Mouse (Mus musculus): ENCODE measurements around the gene Wbp1.
A peak's percentile ranks its signal among the peaks of the same experiment; 100 is the strongest.

The Wbp1 gene

DNA sequence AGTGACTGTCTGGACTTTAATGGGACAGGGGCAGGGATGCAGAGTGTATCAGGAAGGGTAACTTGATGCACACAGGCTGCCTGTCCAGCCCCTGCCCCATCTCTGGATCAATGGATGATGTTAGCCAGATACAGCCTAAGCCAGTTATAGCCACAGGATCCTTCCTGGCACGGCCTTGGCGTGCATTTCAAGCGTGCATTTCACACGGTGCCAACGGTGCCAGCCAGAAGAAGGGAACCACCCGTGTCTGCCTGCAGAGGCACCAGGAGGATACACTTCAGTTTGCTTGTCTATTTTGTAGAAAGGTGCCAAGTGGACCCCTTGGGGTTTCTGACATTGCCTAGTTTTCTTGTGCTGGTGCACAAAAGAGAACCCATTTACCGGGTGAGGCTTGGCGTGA, 18.7 kb upstream of the Wbp1 start:
- no peak for DNase-seq (ENCODE audit: low read depth, low spot score)

DNA sequence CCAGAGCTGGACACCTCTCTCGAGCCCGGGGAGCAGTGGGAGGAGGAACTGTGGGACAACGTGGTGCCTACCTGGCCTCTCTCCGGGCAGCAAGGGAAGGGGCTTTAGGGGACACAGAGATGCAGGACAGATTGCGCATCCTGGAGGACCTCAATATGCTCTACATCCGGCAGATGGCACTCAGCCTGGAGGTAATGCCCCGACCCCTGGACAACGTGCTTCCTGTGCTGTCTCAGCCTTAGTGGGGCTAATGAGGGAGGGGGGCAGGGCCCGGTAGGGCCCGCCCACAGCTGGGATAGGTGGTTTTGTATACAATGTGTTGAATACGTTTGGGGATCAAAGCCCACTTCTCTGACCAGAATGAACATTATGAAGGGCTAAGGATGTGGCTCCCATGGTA, 16.7 kb upstream of the Wbp1 start:
- no peak for DNase-seq (ENCODE audit: low read depth, low spot score)

DNA sequence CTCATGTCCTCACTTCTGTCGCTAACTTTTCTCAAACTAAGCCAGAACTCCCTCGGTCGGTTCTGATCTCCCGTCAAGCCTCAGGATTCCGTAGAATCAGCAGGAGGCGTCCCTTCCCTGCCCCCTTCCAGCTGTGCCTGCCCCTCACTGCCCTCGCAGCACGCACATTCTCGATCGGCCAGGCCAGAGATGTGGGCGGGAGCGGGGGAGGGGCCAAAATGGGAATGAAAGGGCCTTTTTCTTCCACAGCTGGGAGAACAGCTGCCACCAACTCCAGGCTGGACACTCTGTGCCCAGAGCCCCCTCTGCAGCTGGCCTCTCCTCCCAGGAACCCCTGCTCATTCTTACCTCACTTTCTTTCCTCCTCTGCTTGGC, 16.2 kb upstream of the Wbp1 start:
- peak; percentile 54 for DNase-seq (ENCODE audit: low read depth, low spot score)

DNA sequence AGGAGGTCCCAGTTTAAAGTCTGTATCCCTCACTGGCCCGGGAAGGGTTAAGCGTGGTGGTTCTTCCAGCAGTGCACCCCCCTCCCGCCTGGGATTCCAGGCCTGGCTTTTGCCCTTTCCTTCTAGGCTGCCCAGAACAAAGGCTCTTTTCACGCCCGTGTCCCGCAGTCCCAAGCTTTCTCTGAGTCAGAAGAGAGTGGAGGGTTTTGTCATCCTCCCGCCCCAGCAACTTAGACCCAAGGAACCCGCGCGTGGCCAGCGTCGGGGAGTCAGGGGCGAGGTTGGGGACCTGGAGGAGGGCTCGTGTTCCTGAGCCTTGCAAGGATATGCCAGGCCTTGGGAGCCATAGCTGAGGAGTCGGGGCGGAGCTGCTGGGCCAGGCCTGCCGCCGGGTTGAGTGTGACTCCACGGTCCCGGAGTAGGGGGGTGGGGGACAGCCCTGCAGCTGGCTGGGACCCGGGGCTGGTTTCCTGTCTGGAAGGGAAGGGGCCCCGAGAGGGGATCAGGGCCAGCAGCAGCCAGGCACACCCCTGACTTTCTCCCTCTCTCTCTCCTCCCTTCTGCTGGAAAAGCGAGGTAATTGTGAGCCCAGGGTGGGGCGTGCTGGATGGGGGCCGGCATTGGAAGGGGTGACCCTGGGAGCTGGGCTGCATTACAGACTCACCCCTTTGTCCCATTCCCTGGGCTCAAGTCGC, 15.7 kb upstream of the Wbp1 start:
- DNase-seq (ENCODE audit: low read depth, low spot score), result peak; percentile 56

DNA sequence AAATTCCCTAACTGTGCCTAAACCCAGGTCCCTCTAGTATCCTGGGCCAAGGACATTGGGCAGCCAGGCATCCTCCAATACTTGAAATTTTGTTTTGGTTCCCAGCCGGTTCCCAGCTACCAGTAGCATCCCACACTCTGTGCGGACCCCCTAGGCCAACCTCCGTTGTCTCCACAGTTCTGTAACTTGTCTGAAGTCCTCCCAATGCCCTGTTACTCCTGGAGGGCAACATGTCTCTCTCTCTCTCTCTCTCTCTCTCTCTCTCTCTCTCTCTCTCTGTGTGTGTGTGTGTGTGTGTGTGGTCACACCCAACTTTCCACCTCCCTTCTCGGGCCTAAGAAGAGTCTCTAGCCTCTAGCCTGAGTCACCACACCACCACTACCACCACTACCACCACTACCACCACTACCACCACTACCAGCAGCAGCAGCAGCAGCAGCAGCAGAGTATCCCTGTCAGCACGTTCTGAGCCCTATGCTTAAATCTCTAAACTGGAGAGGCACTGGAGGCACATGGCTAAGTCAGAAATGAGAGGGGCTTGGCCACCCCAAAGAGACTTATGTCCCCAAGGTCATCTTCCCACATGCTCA, 15.0 kb upstream of the Wbp1 start:
- no peak for DNase-seq (ENCODE audit: low read depth, low spot score)

DNA sequence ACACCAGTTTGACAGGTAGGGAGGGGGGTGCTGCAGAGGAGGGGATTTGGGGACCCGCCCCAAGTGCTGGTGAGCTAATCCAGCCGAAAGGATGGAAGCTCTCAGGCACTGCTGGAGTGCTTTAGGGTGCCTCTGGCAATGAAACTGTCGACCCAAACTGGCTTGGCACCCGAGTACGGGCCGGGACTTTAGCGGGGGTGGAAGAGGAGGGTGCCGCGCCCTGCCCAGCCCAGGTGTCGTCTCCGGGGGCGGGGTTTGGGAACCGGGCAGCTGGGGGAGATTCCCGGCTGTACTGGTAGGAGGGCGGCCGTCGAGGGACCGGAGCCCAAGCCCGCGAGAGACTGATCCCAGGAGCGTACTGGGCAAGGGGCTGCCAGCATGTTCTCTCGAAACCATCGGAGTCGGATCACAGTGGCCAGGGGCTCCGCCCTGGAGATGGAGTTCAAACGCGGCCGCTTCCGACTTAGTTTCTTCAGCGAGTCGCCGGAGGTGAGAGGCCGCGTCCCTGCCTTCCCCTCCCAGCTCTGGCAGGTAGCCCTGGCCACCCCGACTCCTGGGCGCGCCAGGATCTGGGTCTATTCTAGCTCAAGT, 14.3 kb upstream of the Wbp1 start:
- DNase-seq (ENCODE audit: low read depth, low spot score), result no peak

DNA sequence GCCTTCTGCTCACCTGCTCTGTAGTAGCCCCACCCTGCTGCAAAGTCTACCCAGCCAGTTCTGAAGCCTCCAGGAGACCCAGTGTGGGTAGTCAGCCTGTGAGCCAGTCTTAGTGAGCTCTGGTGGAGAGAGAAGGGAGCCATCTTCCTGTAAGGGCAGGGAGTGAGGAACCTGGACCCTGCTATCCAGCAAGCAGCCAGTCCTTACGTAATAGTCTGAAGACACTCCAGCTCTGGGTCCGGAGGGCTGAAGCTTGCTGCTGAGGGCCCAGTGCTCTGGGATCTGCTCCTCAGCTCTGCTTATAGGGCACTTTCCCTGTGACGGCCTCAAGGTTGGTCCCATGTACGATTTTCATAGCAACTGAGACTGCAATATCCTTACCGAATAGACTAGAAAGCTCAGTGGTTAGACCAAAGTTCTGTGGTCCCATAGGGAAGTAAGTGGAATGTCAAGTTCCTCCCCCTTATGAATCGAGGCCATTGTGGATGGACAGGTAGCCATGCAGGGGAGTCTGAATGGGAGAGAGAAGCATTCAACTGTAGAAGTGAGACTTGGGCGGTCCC, 13.7 kb upstream of the Wbp1 start, which contains the start of gene Rtkn:
TSS of gene Rtkn (plus strand) at position 513 of the 563 bp plus-strand sequence.
- DNase-seq (ENCODE audit: low read depth, low spot score), result no peak

DNA sequence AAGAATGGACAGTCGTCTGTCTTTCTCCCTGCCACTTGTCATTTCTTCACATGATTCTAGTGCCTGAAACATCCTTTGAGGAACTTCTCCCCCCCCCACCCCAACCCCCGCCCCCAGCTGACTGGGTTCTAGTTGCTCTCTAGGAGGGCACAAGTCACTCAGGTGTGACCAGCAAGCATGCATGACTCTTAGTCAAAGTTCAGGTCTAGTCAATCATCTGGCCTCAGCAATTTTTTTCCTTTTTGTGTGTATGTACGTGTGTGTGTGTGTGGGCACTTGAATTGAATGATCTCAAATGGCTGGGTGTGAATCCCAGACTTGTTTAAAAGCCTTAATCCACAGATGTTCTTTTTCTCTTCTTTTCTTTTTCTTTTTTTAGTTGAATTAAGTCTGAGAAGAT, 12.9 kb upstream of the Wbp1 start:
- DNase-seq (ENCODE audit: low read depth, low spot score), result no peak

DNA sequence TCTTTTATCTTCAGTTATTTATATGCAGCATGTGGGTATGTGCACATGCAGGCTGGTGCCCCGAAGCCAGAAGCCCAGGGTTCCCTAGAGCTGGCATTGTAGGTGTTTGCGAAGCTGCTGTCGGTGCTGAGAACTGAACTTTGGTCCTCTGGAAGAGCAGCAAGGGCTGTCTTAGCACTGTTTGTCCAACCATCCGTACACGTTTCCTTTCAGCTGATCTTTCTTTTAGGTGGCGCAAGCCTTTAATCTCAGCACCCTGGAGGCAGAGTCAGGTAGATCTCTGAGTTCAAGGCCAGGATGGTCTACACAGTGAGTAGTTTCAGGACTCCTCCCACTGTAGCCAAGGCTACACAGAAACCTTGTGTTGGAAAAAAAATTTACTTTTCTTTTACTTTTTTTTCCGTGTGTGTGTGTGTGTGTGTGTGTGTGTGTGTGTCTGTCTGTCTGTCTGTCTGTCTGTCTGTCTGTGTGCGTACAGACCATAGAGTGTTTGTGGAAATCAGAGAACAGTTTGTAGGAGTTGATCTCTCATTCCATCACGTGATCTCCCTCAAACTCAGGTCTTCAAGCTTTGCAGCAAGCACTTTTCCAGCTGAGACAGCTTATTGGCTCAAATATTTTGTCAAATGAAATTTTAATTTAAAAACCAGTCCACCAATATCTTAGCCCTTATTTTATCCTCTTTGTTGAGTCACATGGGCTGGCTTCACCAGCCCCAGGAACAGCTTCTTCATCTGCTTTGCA, 11.0 kb upstream of the Wbp1 start:
- DNase-seq (ENCODE audit: low read depth, low spot score), result no peak

DNA sequence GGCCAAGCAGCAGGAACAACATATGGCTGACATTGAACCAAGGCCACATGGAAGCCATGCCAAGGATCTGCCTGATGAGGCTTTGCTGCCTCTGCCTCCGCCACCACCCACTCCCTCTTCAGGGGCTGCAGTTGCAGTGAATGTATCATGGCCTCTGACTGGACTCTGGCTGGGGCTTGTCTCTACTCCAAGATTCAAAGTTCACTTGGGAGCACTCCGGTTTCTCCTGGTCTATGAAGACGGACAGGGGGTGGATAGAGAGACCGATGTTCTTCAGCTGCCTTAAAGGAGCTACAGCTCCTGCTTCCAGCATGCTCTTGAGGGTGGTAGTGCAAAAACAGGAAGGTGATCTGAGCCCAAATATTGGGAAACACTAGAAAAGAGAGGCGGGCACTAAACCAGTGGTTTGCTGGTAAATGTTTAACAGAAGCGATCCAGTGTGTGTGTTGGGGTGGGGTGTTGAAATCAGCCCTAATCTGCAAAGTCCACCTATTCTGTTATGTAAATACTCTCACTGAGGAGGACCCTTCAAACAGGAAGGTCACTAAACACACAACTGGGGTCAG, 10.2 kb upstream of the Wbp1 start:
- DNase-seq (ENCODE audit: low read depth, low spot score), result no peak

DNA sequence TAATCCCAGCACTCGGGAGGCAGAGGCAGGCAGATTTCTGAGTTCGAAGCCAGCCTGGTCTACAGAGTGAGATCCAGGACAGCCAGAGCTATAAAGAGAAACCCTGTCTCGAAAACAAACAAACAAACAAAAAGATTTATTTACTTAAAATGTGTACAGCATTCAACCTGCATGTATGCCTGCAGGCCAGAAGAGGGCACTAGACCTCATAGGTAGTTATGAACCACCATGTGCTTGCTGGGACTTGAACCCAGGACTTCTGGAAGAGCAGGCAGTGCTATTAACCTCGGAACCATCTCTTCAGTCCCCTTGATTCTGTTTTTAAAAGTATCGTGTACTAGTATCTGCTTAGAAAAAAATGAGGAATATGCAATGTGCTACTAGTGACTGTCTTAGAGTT, 6.1 kb upstream of the Wbp1 start:
- peak; percentile 53 for DNase-seq (ENCODE audit: low read depth, low spot score)

DNA sequence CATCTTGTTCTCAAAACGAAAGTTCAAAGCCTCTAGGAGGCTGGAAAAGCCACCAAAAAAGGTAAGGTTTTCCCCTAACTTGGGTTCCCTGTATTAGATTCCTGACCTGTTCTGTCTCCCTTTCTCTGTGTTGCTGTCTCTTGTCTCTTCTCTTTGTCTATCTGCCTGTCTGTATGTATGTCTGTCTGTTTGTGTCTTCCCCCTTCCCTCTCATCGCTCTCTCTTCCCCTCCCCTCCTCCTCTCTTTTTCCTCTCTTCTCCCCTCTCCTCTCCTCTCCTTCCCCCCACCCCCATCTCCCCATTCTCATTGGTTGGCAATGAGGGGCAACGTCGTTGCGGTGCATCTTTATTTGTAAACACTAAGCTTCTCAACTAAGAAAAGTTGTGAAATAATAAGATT, 4.0 kb upstream of the Wbp1 start, which contains the start of gene Ino80b:
TSS of gene Ino80b (minus strand) at position 101 of the 400 bp plus-strand sequence.
- no peak for DNase-seq (ENCODE audit: low read depth, low spot score)

DNA sequence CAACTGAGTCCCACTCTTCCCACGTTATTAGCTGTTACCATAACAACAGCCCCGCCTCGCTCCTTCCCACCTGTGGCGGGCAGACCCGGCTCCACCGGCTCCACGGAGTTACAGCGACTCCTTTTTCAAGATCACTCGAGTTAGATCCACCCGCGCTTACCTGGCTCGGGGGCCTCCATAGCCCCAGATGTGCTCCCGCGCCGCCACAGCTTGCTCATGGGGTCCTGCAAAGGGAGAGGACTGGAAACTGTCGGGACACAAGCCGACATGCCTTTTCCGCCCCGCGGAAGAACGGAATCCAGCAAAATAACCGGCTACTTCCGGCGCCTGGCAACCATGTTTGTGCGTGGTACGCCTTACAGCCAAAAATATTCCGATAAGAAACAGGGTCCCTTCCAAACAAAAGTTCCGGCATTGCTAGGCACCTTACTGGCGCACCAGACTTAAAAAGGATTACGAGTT, 3.5 kb upstream of the Wbp1 start:
- DNase-seq (ENCODE audit: low read depth, low spot score), result peak; percentile 97

DNA sequence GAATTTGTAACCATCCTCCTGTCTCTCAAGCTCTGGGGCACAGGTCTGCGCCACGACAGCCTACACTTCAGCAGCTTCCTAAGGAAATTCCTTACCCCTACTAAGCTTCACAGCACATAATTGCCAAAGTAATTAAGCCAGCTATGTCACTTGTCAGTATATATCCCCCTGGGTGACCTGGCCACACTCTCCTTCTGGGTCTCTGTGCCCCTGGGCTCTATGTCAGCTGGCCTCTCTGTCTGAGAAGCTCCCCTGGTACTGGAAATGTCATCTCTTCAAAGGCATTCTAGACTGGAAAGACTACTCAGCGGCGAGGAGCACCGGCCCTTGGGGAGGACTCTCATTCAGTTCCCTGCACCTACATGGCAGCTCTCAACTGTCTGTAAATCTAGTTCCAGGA, 1.6 kb upstream of the Wbp1 start:
- DNase-seq (ENCODE audit: low read depth, low spot score), result no peak

DNA sequence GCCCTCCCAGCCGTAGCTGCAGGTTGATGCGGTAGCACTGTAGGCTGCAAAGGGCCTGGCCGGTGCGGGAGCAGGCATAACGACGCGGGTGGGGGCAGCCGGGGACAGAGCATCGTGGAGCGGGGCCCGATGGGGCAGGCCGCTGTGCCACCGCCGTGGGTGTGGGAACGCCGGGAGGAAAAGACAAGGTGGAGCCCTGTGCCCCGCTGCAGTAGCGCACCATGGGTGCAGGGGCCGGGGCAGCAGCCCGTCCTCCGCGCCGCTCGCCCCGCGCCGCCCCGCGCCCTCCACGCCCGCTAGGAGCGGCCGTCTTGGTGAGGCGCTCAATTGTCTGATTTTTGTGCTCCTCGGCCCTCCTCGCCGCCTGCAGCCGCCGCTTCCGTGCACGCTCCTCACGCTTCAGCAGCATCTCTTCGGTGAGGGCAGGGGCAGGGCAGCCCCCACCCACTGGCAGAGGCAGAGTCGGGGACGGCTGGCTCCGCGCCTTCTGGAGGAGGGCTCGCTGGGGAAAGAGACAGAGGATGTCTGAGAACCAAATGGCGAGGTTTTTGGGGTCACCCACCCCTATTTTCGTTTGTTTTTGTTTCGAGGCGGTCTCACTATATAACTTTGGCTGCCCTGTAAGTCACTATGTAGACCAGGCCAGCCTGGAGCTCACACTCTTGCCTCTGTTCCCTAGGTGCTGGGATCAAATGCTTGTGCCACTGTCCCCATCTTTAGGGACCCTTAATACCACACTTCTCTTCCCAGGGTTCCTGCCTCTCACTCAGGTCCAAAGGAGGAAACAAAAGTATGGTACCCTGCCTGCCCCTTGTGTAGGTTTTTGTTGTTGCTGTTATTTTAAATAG, 728 bp upstream of the Wbp1 start:
- DNase-seq (ENCODE audit: low read depth, low spot score), result no peak

DNA sequence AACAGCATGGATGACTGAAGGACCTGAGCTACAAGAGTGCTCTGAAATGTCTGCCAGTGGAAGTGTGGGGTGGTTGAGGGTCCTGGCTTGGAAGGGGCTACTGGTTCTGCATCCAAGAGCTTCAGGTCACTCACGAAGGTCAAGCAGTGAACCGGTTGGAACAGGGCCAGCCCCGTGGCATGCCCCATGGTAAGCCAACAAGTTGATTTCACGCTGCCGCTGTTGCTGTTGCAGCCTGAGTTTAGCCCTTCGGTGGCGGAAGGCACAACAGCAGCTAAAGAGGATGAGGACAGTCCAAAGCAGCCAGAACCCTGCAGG, 1.7 kb downstream of the Wbp1 start:
- no peak for DNase-seq (ENCODE audit: low read depth, low spot score)

DNA sequence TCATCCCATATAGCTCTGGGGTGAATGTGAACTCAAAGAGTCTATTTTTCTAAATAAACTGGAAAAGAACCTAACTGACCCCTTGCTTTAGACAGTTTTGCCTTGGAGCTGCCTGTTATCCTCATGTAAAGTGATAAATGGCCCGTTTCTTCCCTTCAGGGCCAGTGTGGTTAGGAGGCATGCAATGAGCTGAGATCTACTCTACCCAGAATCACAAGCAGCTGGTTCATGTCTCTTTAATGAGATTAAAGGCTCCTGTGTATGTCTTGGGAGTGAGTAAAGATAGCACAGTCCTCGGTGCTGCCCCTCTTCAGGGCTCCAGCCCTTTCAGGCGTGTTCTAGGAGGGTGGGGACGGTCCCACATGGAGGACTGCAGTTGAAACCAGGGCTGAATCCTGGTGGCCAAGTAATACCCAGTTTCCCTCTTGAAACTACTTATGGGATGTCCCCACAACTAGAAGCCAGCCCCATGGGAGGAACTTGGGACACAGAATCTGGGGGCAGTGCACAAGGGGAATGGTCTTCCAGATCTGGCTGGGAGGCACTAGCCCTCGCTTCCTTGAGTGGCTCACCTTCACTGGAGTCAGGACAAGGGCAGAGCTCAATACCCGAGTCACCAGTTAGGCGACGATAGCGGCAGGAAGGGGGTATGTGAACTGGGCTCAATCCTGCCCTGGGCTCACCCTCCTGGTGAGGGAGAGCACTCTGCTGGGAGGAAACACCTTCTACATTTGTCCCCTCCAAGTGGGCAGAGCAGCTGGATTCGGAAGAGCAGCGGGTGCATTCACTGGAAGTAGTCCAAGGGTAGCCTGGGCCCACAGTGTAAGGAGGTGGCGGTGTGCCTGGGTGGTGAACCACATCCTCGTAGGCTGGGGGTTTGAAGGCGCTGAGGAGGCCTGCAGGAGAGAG, 2.3 kb downstream of the Wbp1 start:
- no peak for DNase-seq (ENCODE audit: low read depth, low spot score)

DNA sequence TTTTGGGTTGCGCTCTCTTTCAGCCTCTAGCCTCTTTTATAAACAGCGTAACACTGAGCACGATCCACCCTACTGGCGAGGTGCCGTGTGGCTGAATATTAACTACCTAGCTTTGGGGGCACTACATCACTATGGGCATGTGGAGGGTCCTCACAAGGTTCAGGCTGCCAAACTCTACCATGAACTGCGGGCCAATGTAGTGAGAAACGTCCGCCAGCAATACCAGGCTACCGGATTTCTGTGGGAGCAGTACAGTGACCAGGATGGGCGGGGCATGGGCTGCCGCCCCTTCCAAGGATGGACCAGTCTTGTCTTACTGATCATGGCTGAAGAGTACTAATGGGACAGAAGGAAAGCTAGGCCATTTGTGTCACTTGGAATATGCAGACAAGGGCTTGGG, 3.0 kb downstream of the Wbp1 start:
- no peak for DNase-seq (ENCODE audit: low read depth, low spot score)

DNA sequence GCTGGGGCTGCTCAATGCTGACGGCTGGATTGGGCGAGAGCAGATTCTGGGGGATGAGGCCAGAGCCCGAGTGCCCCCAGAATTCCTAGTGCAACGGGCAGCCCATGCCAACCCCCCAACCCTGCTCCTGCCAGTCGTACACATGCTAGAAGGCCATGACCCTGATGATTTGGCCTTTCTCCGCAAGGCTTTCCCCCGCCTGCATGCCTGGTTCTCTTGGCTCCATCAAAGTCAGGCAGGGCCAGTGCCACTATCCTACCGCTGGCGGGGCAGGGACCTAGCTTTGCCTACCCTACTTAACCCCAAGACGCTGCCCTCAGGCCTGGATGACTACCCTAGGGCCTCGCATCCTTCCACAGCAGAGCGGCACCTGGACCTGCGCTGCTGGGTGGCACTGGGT, 3.7 kb downstream of the Wbp1 start:
- no peak for DNase-seq (ENCODE audit: low read depth, low spot score)

DNA sequence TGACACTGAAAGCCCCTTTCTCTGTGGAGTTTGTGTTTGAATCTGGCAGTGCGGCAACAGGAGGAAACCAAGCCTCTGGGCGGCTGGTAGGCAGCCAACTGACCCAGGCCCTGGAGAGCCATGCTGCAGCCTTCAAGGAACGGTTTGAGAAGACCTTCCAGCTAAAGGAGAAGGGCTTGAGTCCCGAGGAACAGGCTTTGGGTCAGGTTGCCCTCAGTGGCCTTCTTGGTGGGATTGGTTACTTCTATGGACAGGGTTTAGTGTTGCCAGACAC, 4.3 kb downstream of the Wbp1 start:
- DNase-seq (ENCODE audit: low read depth, low spot score), result no peak
